Mouse (Mus musculus) regulatory T cell (primary cell): Measurements from ENCODE around the gene Rhoj.
"Not testable (repeated sequence)": the region's sequence is repeated elsewhere in the genome, so short reads cannot be mapped to it uniquely, and the experiment has no call there.

Experiments used
- in situ Hi-C: fragments of 300-600 bp; cut with MboI, MseI; formaldehyde crosslinking; loops from one replicate; pipeline ENCODE4 v1.15.1; 2025; ENCODE audit warnings: high pct_unique_total_duplicates

Gene Rhoj

DNA sequence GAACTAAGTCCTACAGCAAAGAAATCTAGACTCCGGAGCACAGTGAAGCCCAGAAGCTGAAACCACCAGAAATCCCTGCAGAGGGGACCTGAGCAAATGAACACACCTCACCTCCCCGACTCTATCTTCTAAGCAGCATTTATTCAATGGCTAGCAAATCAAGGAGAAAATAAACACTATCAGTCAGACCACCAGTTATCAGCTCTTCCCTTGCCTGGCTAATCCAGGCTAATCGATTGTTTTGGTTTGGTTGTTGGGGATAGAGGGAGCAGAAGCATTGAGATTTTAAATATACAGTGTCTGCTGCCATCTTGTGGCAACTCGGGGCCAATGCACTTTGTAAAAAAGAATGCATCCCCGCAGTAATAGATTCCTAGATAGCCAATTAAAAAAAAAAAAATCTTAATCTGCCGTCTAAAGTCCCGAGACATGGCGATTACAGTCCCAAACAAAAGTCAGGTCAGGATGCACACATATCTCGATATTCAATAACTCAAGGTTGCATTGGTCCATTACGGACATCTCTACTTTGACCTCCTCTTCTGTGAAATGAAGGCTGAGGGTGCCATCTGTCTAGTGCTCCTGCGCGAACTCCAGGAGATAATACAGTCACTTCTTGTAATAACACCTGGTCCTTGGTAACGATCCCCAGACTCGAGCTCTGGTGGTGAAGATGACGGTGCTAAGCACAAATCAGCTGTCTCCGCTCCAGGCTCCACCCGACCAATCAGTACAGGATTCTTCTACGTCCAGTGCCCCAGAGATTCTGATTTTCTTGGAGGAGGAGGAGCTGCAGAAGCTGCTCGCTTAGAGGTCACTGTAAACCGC lies 81.4 kb downstream of the Rhoj start:
- in situ Hi-C loops: no loop called here

DNA sequence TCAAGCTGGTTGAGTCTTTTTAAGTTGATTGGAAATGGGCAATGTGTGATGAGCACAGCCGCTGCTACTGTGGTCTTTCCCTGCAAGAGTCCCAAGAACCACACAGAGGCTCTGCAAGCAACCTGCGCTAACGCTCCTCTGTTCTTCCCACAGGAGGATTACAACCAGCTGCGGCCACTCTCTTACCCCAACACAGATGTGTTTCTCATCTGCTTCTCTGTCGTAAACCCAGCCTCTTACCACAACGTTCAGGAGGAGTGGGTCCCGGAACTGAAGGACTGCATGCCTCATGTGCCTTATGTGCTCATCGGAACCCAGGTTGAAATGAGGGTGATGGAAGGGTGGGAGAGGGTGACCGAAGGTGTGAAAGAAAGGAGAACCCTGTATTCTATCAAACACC lies 83.4 kb downstream of the Rhoj start:
- in situ Hi-C loops: no loop called here

DNA sequence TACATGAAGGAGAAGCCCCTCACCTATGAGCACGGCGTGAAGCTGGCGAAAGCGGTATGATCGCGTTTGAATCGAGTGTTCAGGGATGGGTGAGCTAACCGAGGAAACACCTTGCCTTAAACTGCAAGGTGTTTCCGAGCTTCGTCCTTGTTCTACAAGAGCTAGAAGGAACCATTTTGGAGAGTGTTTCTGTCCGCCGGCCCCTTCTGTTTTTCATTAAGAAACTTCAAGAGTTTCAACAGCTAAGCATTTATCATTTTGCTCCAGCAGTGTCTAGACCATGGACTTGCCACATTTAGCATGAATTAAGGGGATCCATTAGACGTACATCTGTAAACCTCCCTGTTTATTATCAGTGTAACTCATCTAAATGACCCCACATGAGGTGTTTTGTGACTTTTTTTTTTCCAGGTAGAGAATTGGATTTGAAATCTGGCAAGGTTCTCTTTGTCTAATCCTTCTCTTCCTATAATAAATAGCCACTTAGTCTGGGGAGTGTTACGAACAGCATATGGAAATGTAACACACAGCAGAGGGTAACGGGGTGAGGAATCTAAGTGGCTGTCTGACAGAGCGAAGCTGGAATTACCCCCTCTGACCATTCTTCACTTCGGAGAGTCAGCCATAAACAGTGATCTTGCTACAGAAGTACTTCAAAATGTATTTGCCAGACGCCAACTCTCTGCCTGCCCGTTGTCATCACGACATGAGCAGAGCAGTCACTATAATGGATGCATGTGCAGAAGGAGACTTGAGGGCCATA lies 86.1 kb downstream of the Rhoj start:
- in situ Hi-C loops: no loop called here

DNA sequence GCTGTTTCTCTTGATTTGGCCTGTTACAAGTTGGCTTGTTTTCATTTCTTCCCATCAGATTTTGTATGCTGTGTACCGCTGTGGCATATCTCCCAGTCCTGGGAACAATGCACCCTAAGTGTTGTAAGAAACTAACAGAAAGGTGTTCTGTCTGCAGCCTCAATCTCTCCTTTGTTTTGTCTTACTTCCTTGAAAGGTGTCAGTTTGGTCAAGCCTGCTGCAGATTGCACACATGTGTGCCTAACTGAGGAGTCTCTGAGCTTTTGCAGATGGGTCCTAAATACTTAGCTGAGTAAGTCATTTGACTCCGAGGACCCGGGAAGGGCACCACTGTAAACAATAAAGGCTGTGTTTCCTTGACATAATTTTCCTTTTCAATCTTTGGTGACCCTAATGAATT lies 88.5 kb downstream of the Rhoj start:
- in situ Hi-C loops: loop anchor here (5.0 kb wide), 1 partner anchor 1049 kb away; no protein-coding TSS in a partner anchor

DNA sequence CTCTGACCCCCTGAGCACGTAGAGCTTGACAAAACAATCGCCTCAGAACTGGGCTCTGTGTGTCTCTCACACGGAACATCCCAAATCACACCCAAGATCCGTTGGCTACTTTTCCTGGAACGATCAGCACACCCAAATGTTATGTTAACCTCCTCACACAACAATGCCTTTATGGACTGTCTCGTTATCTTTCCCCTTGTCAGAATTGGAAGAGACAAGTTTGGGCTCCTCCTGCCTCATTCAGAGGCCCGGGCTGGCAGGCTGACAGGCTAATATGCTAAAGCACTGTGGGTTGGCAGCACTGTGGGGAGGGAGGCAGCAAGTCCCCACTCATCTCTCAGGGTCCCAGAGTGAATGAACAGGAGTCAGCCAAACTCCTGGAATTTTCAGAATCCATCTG lies 89.0 kb downstream of the Rhoj start:
- in situ Hi-C loops: loop anchor here (5.0 kb wide), 1 partner anchor 1050 kb away; no protein-coding TSS in a partner anchor

DNA sequence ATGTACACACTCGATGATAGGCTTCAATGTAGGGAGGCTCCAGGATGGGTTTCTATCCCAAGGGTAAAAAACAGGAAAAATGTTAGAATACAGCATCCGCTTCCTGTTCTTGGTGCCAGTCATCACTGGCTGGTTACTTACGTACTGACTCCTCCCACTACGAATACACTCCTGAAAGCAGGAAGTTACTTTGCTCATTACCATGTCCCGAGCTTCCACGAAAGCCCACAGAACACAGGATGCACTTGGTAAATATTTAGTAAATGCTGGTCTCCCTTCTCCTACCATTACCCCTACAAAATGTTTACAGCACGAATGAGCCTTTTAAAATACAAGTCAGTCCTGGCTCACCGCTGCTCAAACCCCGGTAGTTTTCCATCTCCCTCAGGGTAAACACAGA lies 104.8 kb downstream of the Rhoj start:
- in situ Hi-C loops: no loop called here

DNA sequence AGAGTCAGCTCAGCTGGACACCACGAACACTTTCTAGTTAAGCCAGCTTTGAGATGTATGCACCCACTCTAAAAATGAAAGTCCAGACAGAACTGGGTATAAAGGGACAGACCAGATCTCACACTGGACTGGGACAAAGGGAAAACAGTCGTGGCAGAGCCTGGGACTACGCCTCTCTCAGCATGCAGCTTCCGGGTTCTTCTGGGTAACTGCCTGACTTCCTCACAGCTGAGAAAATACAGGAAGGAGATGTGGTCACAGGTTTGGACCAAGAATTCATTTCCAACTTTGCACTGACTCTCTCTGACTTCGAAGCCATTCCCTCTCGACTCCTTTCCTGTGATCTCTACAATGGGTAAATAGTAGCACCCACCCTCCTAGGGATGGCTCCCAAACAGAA lies 106.9 kb downstream of the Rhoj start:
- in situ Hi-C loops: no loop called here

DNA sequence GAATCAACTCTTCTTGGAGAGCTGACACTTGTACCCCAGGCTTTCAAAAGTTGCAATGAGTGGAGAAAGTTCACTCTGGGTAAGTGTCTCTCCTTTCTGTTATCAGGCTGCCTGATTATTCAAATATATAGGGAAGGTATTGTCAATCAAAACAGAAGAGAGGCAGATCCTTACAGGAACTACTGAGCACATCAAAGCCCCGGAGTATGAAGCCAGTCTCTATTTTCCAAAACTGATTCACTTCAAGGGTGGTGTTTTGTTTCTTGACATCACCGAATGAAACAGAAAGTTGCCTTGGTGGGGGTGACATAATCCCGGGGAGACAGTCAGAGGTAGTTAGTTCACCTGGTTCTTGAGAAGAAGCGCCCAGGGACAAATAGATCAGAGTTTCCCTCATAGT lies 108.6 kb downstream of the Rhoj start, which contains the start of gene Gphb5:
Gene Gphb5 (minus strand): TSS at position 101 of the 400 bp plus-strand sequence.
- in situ Hi-C loops: no loop called here

DNA sequence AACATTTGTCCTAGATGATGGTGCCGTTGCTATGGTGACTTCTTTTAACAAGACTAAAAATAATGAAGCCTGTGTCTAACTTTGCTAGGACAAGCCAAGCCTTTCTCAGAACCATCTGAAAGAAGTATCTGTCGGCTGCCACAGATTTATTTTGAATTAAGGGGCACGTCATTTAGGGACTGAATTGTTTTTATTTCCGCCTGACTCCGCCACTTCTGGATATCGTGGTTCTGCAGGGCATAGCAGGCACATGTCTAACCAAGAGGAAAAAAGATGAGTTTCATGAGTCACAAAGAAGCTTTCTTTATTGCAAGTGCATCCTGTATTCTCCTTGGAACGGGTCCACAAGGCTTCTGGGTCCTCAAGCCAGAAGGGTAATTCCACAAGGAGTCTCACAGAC lies 116.2 kb downstream of the Rhoj start:
- in situ Hi-C loops: no loop called here

DNA sequence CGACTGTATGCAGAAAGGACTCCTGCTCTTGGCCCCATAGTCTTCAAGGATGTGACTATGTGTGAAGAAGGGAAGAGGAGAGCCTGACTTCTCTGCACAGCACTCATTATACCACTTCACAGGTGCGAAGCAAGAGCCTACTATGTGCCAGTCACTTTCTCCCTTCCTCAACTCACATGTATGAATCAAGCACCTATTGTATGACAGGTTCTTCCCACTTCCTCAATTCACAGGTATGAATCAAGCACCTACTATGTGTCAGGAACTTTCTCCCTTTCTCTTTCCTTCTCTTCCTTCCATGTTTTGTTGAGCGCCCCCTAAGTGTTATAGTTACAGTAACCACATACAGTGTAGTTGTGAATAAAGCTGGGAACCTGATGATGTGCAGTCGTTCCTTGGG lies 116.7 kb downstream of the Rhoj start:
- in situ Hi-C loops: no loop called here

DNA sequence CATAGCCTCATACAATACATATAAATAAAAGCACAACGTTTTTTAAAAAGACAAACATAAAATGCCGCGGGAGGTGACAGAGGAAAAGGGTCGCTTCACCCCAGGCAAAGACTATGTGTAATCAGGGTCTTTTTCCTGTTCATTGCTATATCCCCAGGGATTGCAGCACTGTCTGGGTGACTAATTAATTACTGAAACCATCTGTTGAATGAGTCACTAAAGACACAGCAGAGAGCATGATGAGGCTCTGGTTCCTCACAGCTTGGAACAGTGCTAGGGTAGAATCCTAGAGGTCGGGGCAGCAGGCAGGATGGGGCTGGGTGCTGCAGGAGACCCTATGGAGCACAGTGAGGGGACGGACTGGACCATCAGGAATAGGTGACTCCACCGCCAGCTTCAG lies 117.8 kb downstream of the Rhoj start:
- in situ Hi-C loops: no loop called here

DNA sequence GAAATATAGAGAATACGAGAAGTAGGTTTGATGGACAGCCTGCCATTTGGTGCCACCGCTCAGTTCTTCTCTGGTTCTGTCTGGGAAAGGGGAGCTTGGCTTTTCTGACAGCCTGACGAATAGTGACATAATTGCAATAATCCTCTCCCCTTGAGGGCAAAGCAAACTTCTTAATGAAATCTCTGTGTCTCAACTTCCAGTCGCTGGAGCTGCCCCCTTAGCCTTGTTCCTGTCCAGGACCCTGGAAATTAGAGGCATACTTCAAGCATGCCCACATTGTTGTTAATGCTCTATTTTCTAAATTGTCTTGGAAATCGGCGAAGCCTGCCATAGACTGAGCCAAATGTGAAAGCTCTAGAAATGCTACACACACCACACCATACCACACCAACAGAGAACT lies 120.6 kb downstream of the Rhoj start:
- in situ Hi-C loops: no loop called here

DNA sequence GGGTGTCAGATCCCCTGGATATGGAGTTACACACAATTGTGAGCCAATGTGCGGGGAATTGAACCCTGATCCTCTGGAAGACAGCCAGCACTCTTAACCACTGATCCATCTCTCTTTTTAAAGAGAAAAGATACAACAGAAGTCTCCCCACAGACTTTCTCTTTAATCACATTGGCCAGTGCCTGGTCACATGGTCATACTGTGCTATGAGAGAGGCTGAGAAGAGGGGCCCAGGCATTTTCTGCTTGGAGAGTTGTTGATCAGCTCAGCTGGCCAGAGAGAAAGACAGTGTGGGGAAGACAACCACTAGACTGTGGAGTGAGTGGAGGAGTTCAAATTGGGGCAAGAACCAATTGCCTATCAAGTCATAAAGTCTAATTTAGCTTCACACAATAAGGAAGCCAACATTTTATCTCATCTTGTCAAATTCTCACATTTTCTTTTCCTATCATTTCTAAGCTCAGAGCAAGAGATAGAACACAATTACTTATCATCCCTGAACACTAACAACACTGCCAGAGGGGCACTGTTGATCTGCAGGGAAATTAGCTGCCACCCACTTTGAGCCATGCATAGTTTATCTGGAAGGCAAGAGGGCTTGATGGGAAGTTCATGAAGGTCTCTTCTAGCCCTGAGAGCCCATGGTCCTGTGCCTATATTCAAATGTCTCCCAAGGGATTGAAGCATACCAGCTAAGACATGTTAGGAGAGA lies 121.7 kb downstream of the Rhoj start:
- in situ Hi-C loops: no loop called here

DNA sequence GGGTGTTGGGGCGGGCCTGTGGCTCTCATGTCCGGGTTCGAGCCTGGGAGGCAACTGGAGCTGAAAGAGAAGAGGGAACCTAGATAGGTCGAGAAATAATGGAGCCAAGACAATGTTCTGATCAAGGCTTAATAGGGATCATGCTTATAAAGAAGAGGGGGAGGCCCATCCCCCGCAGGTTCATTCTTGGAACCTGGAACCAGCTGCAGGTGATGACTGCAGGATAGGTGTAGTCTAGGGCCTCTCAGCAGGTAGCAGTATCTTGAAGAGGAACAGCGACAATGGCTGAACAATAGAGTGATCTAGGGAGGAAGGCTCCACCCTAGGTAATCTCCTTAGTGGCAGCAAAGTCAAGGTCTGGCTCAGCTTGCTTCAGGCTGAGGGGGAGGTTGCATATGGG lies 124.3 kb downstream of the Rhoj start:
- in situ Hi-C loops: not testable (repeated sequence)

DNA sequence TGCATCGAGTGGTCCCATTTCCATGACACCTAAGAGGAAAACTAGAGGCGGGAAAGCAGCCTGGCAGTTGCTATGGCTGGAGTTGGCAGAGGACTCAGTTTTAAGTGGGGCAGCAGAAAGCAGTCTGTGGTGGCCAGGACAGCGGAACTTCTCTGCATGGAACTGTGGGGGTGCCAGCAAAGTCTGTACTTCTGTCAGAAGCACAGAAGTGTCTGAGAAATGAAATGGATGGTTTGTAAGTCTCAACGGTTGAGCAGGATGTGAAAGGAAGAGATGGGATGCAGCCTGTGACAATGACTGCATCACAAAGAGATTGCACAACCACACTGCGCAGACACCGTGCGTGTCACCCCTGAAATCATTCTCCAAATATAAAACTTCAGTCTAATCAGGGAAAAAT lies 138.1 kb downstream of the Rhoj start:
- in situ Hi-C loops: no loop called here

DNA sequence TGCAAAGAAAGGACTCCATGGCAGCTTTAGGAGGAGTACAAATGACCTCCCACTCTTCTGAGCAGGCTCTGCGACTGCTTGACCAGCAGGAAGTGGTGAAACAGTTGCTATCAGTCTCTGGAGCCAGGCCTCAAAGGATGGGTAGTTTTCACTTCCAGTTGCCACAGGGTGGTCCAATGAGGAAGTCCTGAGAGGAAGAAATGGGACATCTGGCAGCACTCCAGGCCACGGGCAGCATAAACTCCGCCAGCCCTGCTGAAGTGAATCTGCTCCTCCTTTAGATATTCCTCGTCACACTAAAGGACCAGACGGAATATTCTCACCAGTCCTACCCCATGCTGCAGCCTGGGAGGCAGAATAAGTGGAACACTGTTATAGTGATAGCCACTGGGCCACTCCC lies 140.8 kb downstream of the Rhoj start:
- in situ Hi-C loops: no loop called here

DNA sequence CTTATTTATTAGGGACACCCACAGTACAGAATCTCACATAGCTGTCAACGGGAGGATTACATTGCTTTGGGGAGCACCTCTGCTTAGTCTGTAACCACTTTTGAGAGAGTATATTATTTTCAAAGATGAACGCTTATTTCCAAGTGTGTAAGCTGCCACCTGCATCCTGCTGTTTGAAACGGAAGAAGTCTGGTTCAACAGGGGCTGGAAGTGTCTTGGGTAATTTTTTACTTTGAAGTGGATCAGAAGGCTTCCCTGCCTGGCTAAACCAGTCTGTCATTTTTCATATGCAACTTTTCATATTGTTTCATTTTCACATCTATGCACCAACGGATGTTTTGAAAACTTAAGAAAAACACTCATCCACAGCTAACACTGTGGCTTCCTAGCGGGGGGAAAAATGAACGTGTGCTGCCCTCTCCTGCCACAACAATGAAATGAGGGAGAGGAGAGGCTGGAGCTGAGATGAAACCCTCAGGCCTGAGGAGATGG lies 141.4 kb downstream of the Rhoj start:
- in situ Hi-C loops: no loop called here

DNA sequence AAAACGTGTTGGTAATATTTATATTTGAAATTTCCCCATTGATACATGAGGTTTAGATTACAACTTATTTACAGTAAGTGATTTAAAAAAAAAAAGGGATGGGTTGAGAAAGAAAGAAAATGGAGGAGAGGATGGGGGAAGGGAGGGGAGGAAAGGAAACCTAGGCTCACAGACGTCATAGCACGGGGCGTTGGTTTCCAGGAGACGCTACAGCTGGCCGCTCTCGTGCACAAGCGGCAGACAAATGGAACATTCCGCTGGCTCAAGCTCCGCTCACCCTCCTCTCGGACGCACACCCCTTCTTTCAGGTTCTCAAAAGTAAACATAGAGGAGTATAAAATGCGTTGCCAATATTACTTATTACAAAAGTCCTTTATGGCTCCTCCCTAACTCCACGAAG lies 141.9 kb downstream of the Rhoj start:
- in situ Hi-C loops: loop anchor here (25.0 kb wide), 1 partner anchor 312 kb away; no protein-coding TSS in a partner anchor

DNA sequence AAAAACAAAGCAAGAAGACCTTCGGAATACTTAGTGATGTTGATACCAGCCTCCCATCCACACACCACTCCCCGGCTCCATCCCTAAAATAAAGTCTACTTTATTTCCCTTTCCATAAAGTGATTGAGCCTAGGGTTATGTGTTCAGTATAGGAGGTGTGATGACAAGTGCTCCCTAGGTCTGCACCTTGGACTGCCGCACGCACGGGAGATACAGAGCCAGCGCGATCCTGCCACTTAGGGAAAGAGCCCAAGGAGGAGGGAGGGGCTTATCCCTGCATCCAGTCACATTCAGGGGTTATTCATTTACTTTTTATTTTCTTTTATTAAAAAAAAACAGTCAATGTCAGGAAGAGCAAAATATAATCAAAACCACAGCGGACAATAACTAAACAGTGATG lies 142.5 kb downstream of the Rhoj start:
- in situ Hi-C loops: loop anchor here (25.0 kb wide), 1 partner anchor 312 kb away; no protein-coding TSS in a partner anchor
